Mouse (Mus musculus) neural tube, embryonic 14.5 days (tissue): ENCODE data around the gene Cdyl. TPM values are rescaled to one million over a fixed set of nuclear protein-coding genes. Genes with fewer than 3 reads are reported as not detected.
"Not testable (repeated sequence)": the region's sequence is repeated elsewhere in the genome, so short reads cannot be mapped to it uniquely, and the experiment has no call there.

Experiments
- ATAC-seq: fragments of 200-750 bp; cut with Nextera tagmentation; 2 replicates; pipeline ENCODE4 v1.8.0; 2017; ENCODE audit warnings: low read depth, mild to moderate bottlenecking, moderate TSS enrichment, moderate library complexity
- H3K27ac ChIP-seq: fragments of 300-500 bp; sonication (generic); 2 replicates; pipeline ENCODE4 v1.5.1; 2014; ENCODE audit warnings: low read depth, mild to moderate bottlenecking, control low read depth, low read length, moderate library complexity, mixed read lengths
- H3K27me3 ChIP-seq: fragments of 300-500 bp; sonication (generic); 2 replicates; pipeline ENCODE4 v1.6.1; 2014; ENCODE audit warnings: low read length; ENCODE audit not compliant: control insufficient read depth, insufficient read depth
- H3K36me3 ChIP-seq: fragments of 300-500 bp; sonication (generic); 2 replicates; pipeline ENCODE4 v1.6.1; 2014; ENCODE audit warnings: low read length, mixed read lengths; ENCODE audit not compliant: control insufficient read depth, insufficient read depth
- H3K4me1 ChIP-seq: fragments of 300-500 bp; sonication (generic); 2 replicates; pipeline ENCODE4 v1.6.1; 2014; ENCODE audit warnings: low read length; ENCODE audit not compliant: control insufficient read depth, insufficient read depth
- H3K4me2 ChIP-seq: fragments of 300-500 bp; sonication (generic); 2 replicates; pipeline ENCODE4 v1.6.1; 2014; ENCODE audit warnings: mild to moderate bottlenecking, low read depth, low read length, control low read depth
- H3K4me3 ChIP-seq: fragments of 300-500 bp; sonication (generic); 2 replicates; pipeline ENCODE4 v1.5.1; 2014; ENCODE audit warnings: low read depth, low read length, control low read depth, mixed read lengths
- H3K9ac ChIP-seq: fragments of 300-500 bp; sonication (generic); replicated peaks from 2 replicates; pipeline ENCODE4 v1.6.1; 2014; ENCODE audit warnings: low read depth, mild to moderate bottlenecking, control low read depth, low read length, mixed read lengths
- H3K9me3 ChIP-seq: fragments of 300-500 bp; sonication (generic); 2 replicates; pipeline ENCODE4 v1.6.1; 2016; ENCODE audit warnings: low read length; ENCODE audit not compliant: control insufficient read depth
- WGBS: fragments of 180-500 bp; shearing (Covaris S2); extraction: QIAGEN DNeasy Blood & Tissue Kit; methylation state at CpG from one replicate; pipeline ENCODE4 v1.1.7; 2014; 5-methylcytosine and 5-hydroxymethylcytosine counted together
- polyA plus RNA-seq: library from polyadenylated mRNA; unstranded; fragments of >200 nt; fragmentation: Nextera tagmentation; extraction: Ambion mirVana; gene quantifications from 2 replicates; pipeline ENCODE4 v1.2.1, GENCODE M21; 2014

The Cdyl gene
- polyA plus RNA-seq, 1 experiment from 2014 or later = 5.7 TPM

- no peak for ATAC-seq
- Histone ChIP-seq H3K4me1 (no peaks in the 10 kb centered on the region), H3K27me3 (no peaks in the 10 kb centered on the region), H3K9me3 (no peaks in the 10 kb centered on the region), H3K36me3 (0 out of 2 replicates have a peak, but pooled peaks cover 9% of the 10 kb centered on the region), H3K4me2 (no peak overlapping the region), H3K4me3 (no peak overlapping the region), H3K27ac (no peak overlapping the region), H3K9ac (no peak overlapping the region)
- 89% methylated on average over 3 of the region's 3 CpGs for WGBS
Measured at GRCm38 (mm10) chr13:35817626-35818025, 158.0 kb downstream of the Cdyl start.

- ATAC-seq = no peak
- no peak overlapping the region for H3K9ac ChIP-seq
- whole genome bisulfite sequencing = 93% methylated on average over 4 of the region's 4 CpGs
- no peaks in the 10 kb centered on the region for H3K27me3 ChIP-seq
- H3K27ac ChIP-seq = no peak overlapping the region
- no peak overlapping the region for H3K4me2 ChIP-seq
- H3K9me3 ChIP-seq = no peaks in the 10 kb centered on the region
- no peak overlapping the region for H3K4me3 ChIP-seq
- H3K4me1 ChIP-seq = no peaks in the 10 kb centered on the region
- 0 out of 2 replicates have a peak, but pooled peaks cover 9% of the 10 kb centered on the region for H3K36me3 ChIP-seq
Measured at GRCm38 (mm10) chr13:35818060-35818459, 158.4 kb downstream of the Cdyl start.

- Histone ChIP-seq H3K4me1 (no peaks in the 10 kb centered on the region), H3K36me3 (0 out of 2 replicates have a peak, but pooled peaks cover 3% of the 10 kb centered on the region), H3K27me3 (no peaks in the 10 kb centered on the region), H3K4me2 (no peak overlapping the region), H3K4me3 (no peak overlapping the region), H3K27ac (no peak overlapping the region), H3K9me3 (no peaks in the 10 kb centered on the region), H3K9ac (no peak overlapping the region)
- no peak for ATAC-seq
- WGBS = 71% methylated on average over 10 of the region's 10 CpGs
Measured at GRCm38 (mm10) chr13:35821821-35822454, 162.3 kb downstream of the Cdyl start.

GRCm38 (mm10) chr13:35822795-35823194, 163.2 kb downstream of the Cdyl start:
- H3K27me3 ChIP-seq = no peaks in the 10 kb centered on the region
- H3K4me3 ChIP-seq = no peak overlapping the region
- no peaks in the 10 kb centered on the region for H3K4me1 ChIP-seq
- no peaks in the 10 kb centered on the region for H3K9me3 ChIP-seq
- H3K4me2 ChIP-seq = no peak overlapping the region
- ATAC-seq = no peak
- WGBS = 82% methylated on average over 8 of the region's 8 CpGs
- H3K9ac ChIP-seq = no peak overlapping the region
- H3K36me3 ChIP-seq = no peaks in the 10 kb centered on the region
- no peak overlapping the region for H3K27ac ChIP-seq

DNA sequence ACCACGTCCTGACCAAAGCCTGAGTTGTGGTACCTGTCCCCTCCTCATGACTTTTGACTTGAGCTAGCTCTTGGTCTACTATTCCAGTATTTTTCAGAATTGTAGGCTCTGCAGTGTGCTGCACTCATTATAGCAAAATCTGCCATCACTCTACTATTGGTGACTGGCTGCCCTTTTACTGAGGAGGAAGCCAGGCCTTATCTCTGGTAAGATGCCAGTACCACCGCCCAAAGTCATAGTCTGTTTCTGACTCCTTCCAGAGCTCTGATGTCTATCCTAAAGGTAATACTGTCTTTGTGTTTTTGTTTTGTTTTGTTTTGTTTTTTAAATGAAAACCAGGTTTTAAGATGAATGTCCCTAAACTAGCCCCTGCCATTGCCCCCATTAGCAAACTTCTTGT, 166.0 kb downstream of the Cdyl start:
- no peak for ATAC-seq
- no peaks in the 10 kb centered on the region for H3K36me3 ChIP-seq
- no peaks in the 10 kb centered on the region for H3K27me3 ChIP-seq
- no peak overlapping the region for H3K27ac ChIP-seq
- no peak overlapping the region for H3K4me2 ChIP-seq
- H3K9ac ChIP-seq = no peak overlapping the region
- no peaks in the 10 kb centered on the region for H3K9me3 ChIP-seq
- no peak overlapping the region for H3K4me3 ChIP-seq
- H3K4me1 ChIP-seq = no peaks in the 10 kb centered on the region
- 87% methylated on average over 2 of the region's 2 CpGs for WGBS

DNA sequence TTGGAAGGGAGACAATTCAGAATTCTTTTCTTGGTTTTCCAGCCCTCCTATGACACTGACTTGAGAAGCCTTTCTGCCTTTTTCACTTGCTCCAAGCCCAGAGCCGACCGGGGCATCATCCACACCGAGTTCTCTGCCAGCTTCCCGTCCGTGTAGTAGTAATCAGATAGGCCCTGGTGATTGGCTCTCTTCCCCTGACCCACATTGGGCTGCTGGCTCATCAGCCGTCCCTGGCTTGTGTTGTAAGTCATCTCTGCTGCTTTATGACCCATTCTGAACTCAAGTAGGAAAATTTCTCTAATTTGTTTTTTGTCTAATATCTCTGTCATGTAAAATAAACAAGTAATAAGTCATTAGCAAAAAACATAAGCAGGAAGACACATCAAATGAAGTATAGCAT, 173.0 kb downstream of the Cdyl start:
- Histone ChIP-seq H3K4me3 (no peak overlapping the region), H3K4me1 (peaks cover 3% of the 10 kb centered on the region; the same call in 1 of the 2 replicates), H3K27ac (no peak overlapping the region), H3K9me3 (no peaks in the 10 kb centered on the region), H3K27me3 (no peaks in the 10 kb centered on the region), H3K9ac (no peak overlapping the region), H3K36me3 (no peaks in the 10 kb centered on the region), H3K4me2 (no peak overlapping the region)
- no peak for ATAC-seq
- 60% methylated on average over 6 of the region's 6 CpGs for WGBS

- H3K27me3 ChIP-seq = no peaks in the 10 kb centered on the region
- H3K4me1 ChIP-seq = peaks cover 3% of the 10 kb centered on the region; the same call in 1 of the 2 replicates
- ATAC-seq = no peak
- WGBS = 55% methylated on average over 6 of the region's 6 CpGs
- no peak overlapping the region for H3K4me3 ChIP-seq
- no peaks in the 10 kb centered on the region for H3K36me3 ChIP-seq
- no peak overlapping the region for H3K4me2 ChIP-seq
- H3K9ac ChIP-seq = no peak overlapping the region
- no peak overlapping the region for H3K27ac ChIP-seq
- no peaks in the 10 kb centered on the region for H3K9me3 ChIP-seq
Measured at GRCm38 (mm10) chr13:35833941-35834340, 174.3 kb downstream of the Cdyl start.

GRCm38 (mm10) chr13:35835669-35836068, 176.0 kb downstream of the Cdyl start:
- Histone ChIP-seq H3K27me3 (no peaks in the 10 kb centered on the region), H3K27ac (no peak overlapping the region), H3K4me3 (no peak overlapping the region), H3K36me3 (no peaks in the 10 kb centered on the region), H3K9me3 (no peaks in the 10 kb centered on the region), H3K4me2 (no peak overlapping the region), H3K4me1 (peaks cover 3% of the 10 kb centered on the region; the same call in 1 of the 2 replicates), H3K9ac (no peak overlapping the region)
- no peak for ATAC-seq
- 95% methylated on average over 7 of the region's 7 CpGs for WGBS

- H3K4me1 ChIP-seq, H3K36me3 ChIP-seq, H3K27me3 ChIP-seq, H3K27ac ChIP-seq, ATAC-seq, H3K9me3 ChIP-seq, H3K4me2 ChIP-seq, H3K9ac ChIP-seq, H3K4me3 ChIP-seq: not testable (repeated sequence)
- 94% methylated on average over 7 of the region's 7 CpGs for WGBS
Measured at GRCm38 (mm10) chr13:35836501-35836900, 176.9 kb downstream of the Cdyl start.
